Mouse (Mus musculus) subcutaneous adipose tissue, adult 2 months (tissue): ENCODE data around the gene Ccdc102a. TPM values are rescaled to one million over a fixed set of nuclear protein-coding genes. Genes with fewer than 3 reads are reported as not detected.

Experiments
- polyA plus RNA-seq: library from polyadenylated mRNA; depleted of rRNA; stranded (reverse); fragments of >200 nt; gene quantifications from 2 replicates; pipeline ENCODE4 v1.2.3, GENCODE M21; 2012; ENCODE audit warnings: low replicate concordance; rRNA removed

The Ccdc102a gene
- 14.8 and 31.5 TPM in 2 replicates for polyA plus RNA-seq

DNA sequence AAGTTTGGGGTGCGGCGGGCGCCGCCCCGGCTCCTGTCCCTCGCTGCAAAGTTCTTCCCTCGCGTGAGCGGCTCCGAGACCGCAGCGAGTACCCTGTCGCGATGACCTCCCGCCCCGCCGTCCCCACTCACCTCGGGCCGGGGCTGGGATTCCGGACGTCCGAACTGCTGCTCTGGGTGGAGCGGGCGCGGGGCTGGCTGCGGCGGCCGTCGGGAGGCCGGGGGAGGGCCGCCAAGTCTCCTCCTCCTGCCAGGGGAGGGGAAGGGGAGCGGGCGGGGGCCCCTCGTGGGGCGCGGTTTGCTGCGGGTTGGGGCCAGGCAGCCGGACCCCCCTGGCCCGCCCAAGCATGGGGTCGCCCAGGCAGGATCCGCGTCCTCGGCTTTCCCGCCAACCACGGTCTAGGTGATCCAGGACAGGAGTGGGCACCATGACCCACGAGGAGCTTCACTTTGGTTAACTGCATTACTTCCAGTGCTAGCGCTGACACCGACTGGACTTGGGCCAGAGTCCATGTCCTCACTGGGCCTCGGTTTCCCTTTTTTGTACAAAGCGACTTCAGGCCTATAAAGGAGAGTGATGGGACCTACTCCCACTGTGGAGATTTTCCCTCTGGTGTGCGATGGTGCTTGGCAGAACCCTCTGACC lies at the start of gene Ccdc102a:
Gene Ccdc102a (minus strand): TSS at position 248 of the 645 bp plus-strand sequence.

DNA sequence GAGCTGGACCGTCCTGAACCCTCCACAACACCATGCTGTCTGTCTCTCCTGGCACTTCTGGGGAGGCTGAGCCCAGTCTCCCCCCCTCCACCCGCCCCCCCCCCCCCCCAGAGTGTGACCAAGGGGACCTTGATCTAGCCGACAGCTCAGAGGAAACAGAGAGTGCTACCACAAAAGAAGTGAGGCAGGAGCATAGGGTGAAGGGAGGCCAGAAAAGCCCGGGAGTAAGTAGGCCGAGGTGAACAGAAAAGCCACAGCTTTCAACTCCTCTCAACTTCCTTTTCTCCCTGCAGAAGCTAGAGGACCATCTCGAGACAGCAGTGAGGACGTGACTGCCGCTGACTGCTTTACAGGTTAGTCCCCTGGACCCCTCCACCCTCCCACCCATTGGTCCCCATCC lies 5.5 kb upstream of the Ccdc102a start, which contains the start of gene Adgrg5:
Gene Adgrg5 (plus strand): TSS at position 290 of the 400 bp plus-strand sequence.

DNA sequence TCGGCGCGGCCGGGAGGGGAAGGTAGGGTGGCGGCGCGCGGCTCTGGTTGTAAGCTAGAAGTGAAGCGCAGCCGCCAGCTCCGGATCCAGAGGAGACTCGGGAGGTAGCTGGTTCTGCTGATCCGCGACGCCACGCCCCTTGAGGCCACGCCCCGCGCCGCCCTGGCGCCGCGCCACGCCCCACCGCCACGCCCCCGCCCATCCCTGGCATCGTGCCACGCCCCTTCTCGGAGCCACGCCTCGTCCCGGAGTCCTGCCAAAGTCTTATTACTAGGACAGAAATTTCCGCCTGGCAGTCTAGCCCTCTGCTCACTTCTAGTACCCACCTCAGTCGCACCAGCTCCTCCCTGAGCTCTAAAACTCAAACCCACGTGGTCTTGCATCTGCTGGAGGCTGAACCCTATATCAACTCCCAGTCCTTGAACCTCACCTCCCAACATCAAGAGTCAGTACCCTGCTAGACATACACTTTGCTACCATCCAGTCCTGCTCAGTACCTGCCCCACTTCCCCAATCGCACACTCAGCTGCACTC lies 41.6 kb downstream of the Ccdc102a start, which contains the start of gene Dok4:
Gene Dok4 (minus strand): TSS at position 134 of the 534 bp plus-strand sequence.

DNA sequence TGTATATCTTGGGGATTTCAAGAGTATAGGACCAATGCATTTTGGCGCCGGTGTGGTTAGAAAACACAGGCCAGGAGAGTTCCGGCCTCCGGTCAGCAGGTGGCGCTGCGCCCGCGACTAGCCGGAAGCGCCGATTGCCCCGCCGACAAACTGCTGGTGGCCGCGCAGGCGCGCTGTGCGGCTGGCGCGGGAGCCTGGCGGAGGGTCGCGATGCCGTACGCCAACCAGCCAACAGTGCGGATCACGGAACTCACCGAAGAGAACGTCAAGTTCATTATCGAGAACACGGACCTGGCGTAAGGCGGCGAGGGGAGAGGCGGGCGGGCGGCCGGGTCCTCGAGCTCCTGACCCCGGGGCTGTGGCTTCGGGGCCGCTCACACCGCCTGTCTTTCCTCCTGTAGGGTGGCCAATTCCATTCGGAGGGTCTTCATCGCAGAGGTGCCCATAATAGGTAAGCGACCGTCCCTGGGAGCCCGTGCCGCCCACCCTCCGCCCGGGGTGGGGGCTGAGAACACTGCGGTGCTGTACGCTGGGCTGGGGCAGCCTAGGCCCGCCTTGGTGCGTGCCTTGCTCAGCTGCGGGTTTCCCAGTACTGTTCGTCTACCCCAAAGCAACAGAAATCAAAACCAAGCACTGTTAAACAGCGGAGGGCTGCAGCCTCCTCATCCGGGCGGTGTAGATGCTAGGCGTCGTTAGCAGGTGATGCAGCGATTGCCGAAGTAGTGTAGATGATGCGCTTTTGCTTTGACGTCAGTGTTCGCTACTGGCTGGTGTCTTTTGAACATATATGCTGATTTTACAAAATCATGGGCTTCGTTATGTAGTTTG lies 60.3 kb downstream of the Ccdc102a start, which contains the start of gene Polr2c:
Gene Polr2c (plus strand): TSS at position 105 of the 828 bp plus-strand sequence.

Other genes with a start within 250 kb of the Ccdc102a start
- 25.6 and 29.9 TPM in 2 replicates for gene Pllp, start 221.8 kb downstream of the Ccdc102a start, polyA plus RNA-seq
- gene Ccl22, start 172.5 kb downstream of the Ccdc102a start, polyA plus RNA-seq, result 3.3 and 5.1 TPM in 2 replicates
- gene Cx3cl1, start 146.1 kb downstream of the Ccdc102a start, polyA plus RNA-seq, result 9.1 and 15.8 TPM in 2 replicates
- gene Ccl17, start 107.6 kb downstream of the Ccdc102a start, polyA plus RNA-seq, result 0.44 and 1.3 TPM in 2 replicates
- gene Coq9, start 79.8 kb downstream of the Ccdc102a start, polyA plus RNA-seq, result 175 and 245 TPM in 2 replicates
- 31.1 and 42.8 TPM in 2 replicates for gene Ciapin1, start 79.7 kb downstream of the Ccdc102a start, polyA plus RNA-seq
- 78.9 and 117 TPM in 2 replicates for gene Polr2c, start 60.6 kb downstream of the Ccdc102a start, polyA plus RNA-seq
- gene Dok4, start 41.8 kb downstream of the Ccdc102a start, polyA plus RNA-seq, result 27.2 and 32.0 TPM in 2 replicates
- gene Adgrg5, start 5.6 kb upstream of the Ccdc102a start, polyA plus RNA-seq, result 3.8 and 4.9 TPM in 2 replicates
- gene Adgrg1, start 56.7 kb upstream of the Ccdc102a start, polyA plus RNA-seq, result 107 and 240 TPM in 2 replicates
- 4.5 and 10.2 TPM in 2 replicates for gene Adgrg3, start 99.6 kb upstream of the Ccdc102a start, polyA plus RNA-seq
- gene Drc7, start 137.0 kb upstream of the Ccdc102a start, polyA plus RNA-seq, result not detected in 2 replicates
- 17.3 and 27.8 TPM in 2 replicates for gene Katnb1, start 163.1 kb upstream of the Ccdc102a start, polyA plus RNA-seq